15 mouse cellular contexts compared by ENCODE assay signal in the genomic region with DNA sequence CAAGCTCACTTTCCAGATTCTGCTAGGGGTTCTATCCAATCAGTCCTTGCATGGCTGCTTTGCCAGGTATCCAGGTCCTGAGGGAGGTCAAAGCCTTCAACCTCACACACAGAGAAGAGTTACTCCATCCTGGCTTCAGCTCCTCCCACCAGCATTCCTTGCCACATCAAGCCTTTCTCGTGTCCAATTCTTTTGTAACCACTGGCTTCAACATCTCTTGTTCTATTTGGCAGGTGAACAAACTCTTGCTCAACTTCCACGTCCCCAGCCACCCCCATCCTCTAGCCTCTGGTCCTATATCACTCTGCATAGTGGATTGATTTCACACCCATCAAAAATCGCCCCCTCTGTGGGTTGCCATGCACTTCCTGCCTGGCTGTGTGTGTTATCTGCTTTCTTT.
DNase-seq lines count a peak whose midpoint lies in the region; ATAC-seq lines count a peak whose summit lies in the region.
"Had no signal": no experiment of that assay in that cellular context is flagged by ENCODE, and none has a peak within 500 bp of the region (broad histone marks: within the 10 kb centered on the region; RNA-seq: fewer than 3 reads in every experiment).

No protein-coding gene starts in this region.

- no peak overlapping the region for H3K4me2 ChIP-seq in heart, embryonic 12.5 days
- H3K4me2 ChIP-seq: embryonic facial prominence, embryonic 15.5 days; hindbrain, embryonic 12.5 days; limb, embryonic 15.5 days; neural tube, embryonic 13.5 days; stomach, embryonic 15.5 days had no signal

- no peak for ATAC-seq in heart, embryonic 12.5 days (ENCODE audit: insufficient number of reproducible peaks, low FRiP score)

- H3K9me3 ChIP-seq in heart, embryonic 12.5 days (replicated peaks): no peaks in the 10 kb centered on the region
- H3K9me3 ChIP-seq: embryonic facial prominence, embryonic 15.5 days; hindbrain, embryonic 12.5 days; limb, embryonic 15.5 days; midbrain, embryonic 10.5 days; neural tube, embryonic 13.5 days; stomach, embryonic 15.5 days had no signal

- intact Hi-C loops in gastrocnemius, postnatal 14 days (cut with DNase I; ENCODE audit: low total_unique reads): loop anchor here (5.0 kb wide), 1 partner anchor 96 kb away; no protein-coding TSS in a partner anchor

- peak; percentile 95 for DNase-seq in heart, adult 11 months
- DNase-seq in NIH3T3 (ENCODE audit: low read depth): peak; percentile 56
- peak; percentile 31 for DNase-seq in gastrocnemius, postnatal 14 days
- DNase-seq in lung, postnatal 10 days: peak; percentile 55
- DNase-seq in right cerebral cortex, postnatal 25 days: no peak
- DNase-seq in layer of hippocampus, adult 18-20 months (ENCODE audit: low spot score in 2 of 2): no peak
- no peak for DNase-seq in layer of hippocampus, postnatal 36 days
- DNase-seq: cerebellum, postnatal 25 days had no signal

- no peaks in the 10 kb centered on the region for H3K27me3 ChIP-seq in heart, embryonic 12.5 days (replicated peaks)
- H3K27me3 ChIP-seq: embryonic facial prominence, embryonic 15.5 days; hindbrain, embryonic 12.5 days; limb, embryonic 15.5 days; neural tube, embryonic 13.5 days; stomach, embryonic 15.5 days had no signal

- WGBS in heart, embryonic 12.5 days: 67% methylated on average over 3 of the region's 3 CpGs

- H3K27ac ChIP-seq in heart, embryonic 12.5 days (ENCODE audit: poor library complexity, severe bottlenecking): no peak overlapping the region
- H3K27ac ChIP-seq: embryonic facial prominence, embryonic 15.5 days; hindbrain, embryonic 12.5 days; limb, embryonic 15.5 days; midbrain, embryonic 10.5 days; neural tube, embryonic 13.5 days; stomach, embryonic 15.5 days had no signal

- no peak overlapping the region for H3K9ac ChIP-seq in heart, embryonic 12.5 days
- H3K9ac ChIP-seq: embryonic facial prominence, embryonic 15.5 days; hindbrain, embryonic 12.5 days; limb, embryonic 15.5 days; neural tube, embryonic 13.5 days; stomach, embryonic 15.5 days had no signal

- H3K36me3 ChIP-seq in heart, embryonic 12.5 days: peaks cover 8% of the 10 kb centered on the region; the same call in 1 of the 2 replicates

- no peak overlapping the region for H3K4me3 ChIP-seq in heart, embryonic 12.5 days
- H3K4me3 ChIP-seq: embryonic facial prominence, embryonic 15.5 days; hindbrain, embryonic 12.5 days; limb, embryonic 15.5 days; midbrain, embryonic 10.5 days; neural tube, embryonic 13.5 days; stomach, embryonic 15.5 days had no signal

- no peaks in the 10 kb centered on the region for H3K4me1 ChIP-seq in heart, embryonic 12.5 days (replicated peaks)
- H3K4me1 ChIP-seq: embryonic facial prominence, embryonic 15.5 days; hindbrain, embryonic 12.5 days; limb, embryonic 15.5 days; midbrain, embryonic 10.5 days; neural tube, embryonic 13.5 days; stomach, embryonic 15.5 days had no signal

Comparison
In these comparisons a context has a peak if more than half of its experiments do, and no peak if none do; other contexts are left out.
1. DNase-seq: peak in heart, adult 11 months (single experiment), NIH3T3 (single experiment), gastrocnemius, postnatal 14 days (single experiment) and lung, postnatal 10 days (single experiment); none in right cerebral cortex, postnatal 25 days (single experiment), layer of hippocampus, adult 18-20 months (0 of 2) and layer of hippocampus, postnatal 36 days (0 of 2).